Mouse (Mus musculus) limb, embryonic 11.5 days (tissue): Measurements from ENCODE around the gene Mypop. TPM values are rescaled to one million over a fixed set of nuclear protein-coding genes. Genes with fewer than 3 reads are reported as not detected.

ENCODE experiments used
- ATAC-seq: fragments of 200-750 bp; cut with Nextera tagmentation; 2 replicates; pipeline ENCODE4 v1.8.0; 2017; ENCODE audit warnings: low read depth; ENCODE audit not compliant: insufficient number of reproducible peaks, low FRiP score, low TSS enrichment
- DNase-seq: peaks from one replicate; pipeline ENCODE4 v3.0.0-alpha.2; 2015; ENCODE audit warnings: low spot score
- H3K27ac ChIP-seq: fragments of 300-500 bp; sonication (generic); replicated peaks from 2 replicates; pipeline ENCODE4 v1.5.1; 2014; ENCODE audit warnings: low read depth, mild to moderate bottlenecking, low read length
- H3K27me3 ChIP-seq: fragments of 300-500 bp; sonication (generic); 2 replicates; pipeline ENCODE4 v1.6.1; 2014; ENCODE audit warnings: mild to moderate bottlenecking, low read length, mixed read lengths; ENCODE audit not compliant: control insufficient read depth, insufficient read depth
- H3K36me3 ChIP-seq: fragments of 300-500 bp; sonication (generic); 2 replicates; pipeline ENCODE4 v1.6.1; 2014; ENCODE audit warnings: mild to moderate bottlenecking, low read length, moderate library complexity, mixed read lengths; ENCODE audit not compliant: control insufficient read depth, insufficient read depth
- H3K4me1 ChIP-seq: fragments of 300-500 bp; sonication (generic); 2 replicates; pipeline ENCODE4 v1.6.1; 2014; ENCODE audit warnings: low read length, mixed read lengths; ENCODE audit not compliant: control insufficient read depth, insufficient read depth
- H3K4me2 ChIP-seq: fragments of 300-500 bp; sonication (generic); 2 replicates; pipeline ENCODE4 v1.6.1; 2014; ENCODE audit warnings: low read depth, mild to moderate bottlenecking, moderate library complexity; ENCODE audit not compliant: severe bottlenecking
- H3K4me3 ChIP-seq: fragments of 300-500 bp; sonication (generic); 2 replicates; pipeline ENCODE4 v1.5.1; 2014; ENCODE audit warnings: low read depth, low read length
- H3K9ac ChIP-seq: fragments of 300-500 bp; sonication (generic); 2 replicates; pipeline ENCODE4 v1.6.1; 2014; ENCODE audit warnings: mild to moderate bottlenecking, low read length
- H3K9me3 ChIP-seq: fragments of 300-500 bp; sonication (generic); 2 replicates; pipeline ENCODE4 v1.6.1; 2016; ENCODE audit warnings: low read length; ENCODE audit not compliant: control insufficient read depth
- WGBS: fragments of 180-500 bp; shearing (Covaris S2); extraction: QIAGEN DNeasy Blood & Tissue Kit; methylation state at CpG from one replicate; pipeline ENCODE4 v1.1.7; 2014; 5-methylcytosine and 5-hydroxymethylcytosine counted together
- polyA plus RNA-seq: library from polyadenylated mRNA; unstranded; fragments of >200 nt; fragmentation: Nextera tagmentation; extraction: Ambion mirVana; gene quantifications from 2 replicates; pipeline ENCODE4 v1.2.1, GENCODE M21; 2014

Mypop gene
- polyA plus RNA-seq, 1 experiment from 2014 or later = 5.7 TPM

- H3K27me3 ChIP-seq = peaks cover 73% of the 10 kb centered on the region
- 1% methylated on average over 70 of the region's 107 CpGs for WGBS
- peak overlapping the region; percentile 95 for H3K4me2 ChIP-seq
- no peak overlapping the region for H3K9ac ChIP-seq
- peak overlapping the region; percentile 35 for H3K4me3 ChIP-seq
- H3K9me3 ChIP-seq = no peaks in the 10 kb centered on the region
- H3K27ac ChIP-seq = no peak overlapping the region
- H3K36me3 ChIP-seq = no peaks in the 10 kb centered on the region
- DNase-seq = peak; percentile 57
- peak; percentile 67 for ATAC-seq
- peaks cover 4% of the 10 kb centered on the region; the same call in 1 of the 2 replicates for H3K4me1 ChIP-seq
Measured at GRCm38 (mm10) chr7:18957569-18958383, 33.3 kb upstream of the Mypop start.

- Histone ChIP-seq H3K9me3 (no peaks in the 10 kb centered on the region), H3K4me2 (peak overlapping the region; percentile 95), H3K9ac (no peak overlapping the region), H3K36me3 (no peaks in the 10 kb centered on the region), H3K27me3 (peaks cover 79% of the 10 kb centered on the region), H3K4me1 (peaks cover 4% of the 10 kb centered on the region; the same call in 1 of the 2 replicates), H3K27ac (no peak overlapping the region), H3K4me3 (peak overlapping the region; percentile 35)
- peak; percentile 43 for DNase-seq
- ATAC-seq = peak; percentile 26; the same call in 1 of the 2 replicates
- WGBS = 0% methylated on average over 19 of the region's 21 CpGs
Measured at GRCm38 (mm10) chr7:18958384-18958766, 32.7 kb upstream of the Mypop start.

GRCm38 (mm10) chr7:18959446-18959845 is 31.6 kb upstream of the Mypop start:
- Histone ChIP-seq H3K4me1 (peaks cover 4% of the 10 kb centered on the region; the same call in 1 of the 2 replicates), H3K27me3 (peaks cover 90% of the 10 kb centered on the region), H3K9me3 (no peaks in the 10 kb centered on the region), H3K27ac (no peak overlapping the region), H3K36me3 (no peaks in the 10 kb centered on the region), H3K4me3 (no peak overlapping the region), H3K4me2 (no peak overlapping the region), H3K9ac (no peak overlapping the region)
- 59% methylated on average over 8 of the region's 8 CpGs for WGBS
- ATAC-seq = no peak
- no peak for DNase-seq

- Histone ChIP-seq H3K36me3 (no peaks in the 10 kb centered on the region), H3K4me1 (peaks cover 4% of the 10 kb centered on the region; the same call in 1 of the 2 replicates), H3K27me3 (peaks cover 82% of the 10 kb centered on the region), H3K9ac (no peak overlapping the region), H3K4me3 (peak overlapping the region; percentile 5; the same call in 1 of the 2 replicates), H3K9me3 (no peaks in the 10 kb centered on the region), H3K27ac (no peak overlapping the region), H3K4me2 (no peak overlapping the region; the same call in 1 of the 2 replicates)
- DNase-seq (no peak), ATAC-seq (no peak)
- 1% methylated on average over 17 of the region's 17 CpGs for WGBS
Measured at GRCm38 (mm10) chr7:18962171-18962792, 28.8 kb upstream of the Mypop start.

GRCm38 (mm10) chr7:18962795-18963194 is 28.2 kb upstream of the Mypop start:
- DNase-seq = no peak
- Histone ChIP-seq H3K27me3 (peaks cover 77% of the 10 kb centered on the region), H3K9me3 (no peaks in the 10 kb centered on the region), H3K27ac (no peak overlapping the region), H3K36me3 (no peaks in the 10 kb centered on the region), H3K9ac (no peak overlapping the region), H3K4me2 (no peak overlapping the region; the same call in 1 of the 2 replicates), H3K4me3 (peak overlapping the region; percentile 5; the same call in 1 of the 2 replicates), H3K4me1 (no peaks in the 10 kb centered on the region; the same call in 1 of the 2 replicates)
- ATAC-seq = no peak
- WGBS = under 1% methylated on average over 20 of the region's 20 CpGs

GRCm38 (mm10) chr7:18963294-18963843 is 27.7 kb upstream of the Mypop start:
- Histone ChIP-seq H3K9me3 (no peaks in the 10 kb centered on the region), H3K4me3 (no peak overlapping the region), H3K9ac (no peak overlapping the region), H3K36me3 (no peaks in the 10 kb centered on the region), H3K27me3 (peaks cover 71% of the 10 kb centered on the region), H3K4me2 (no peak overlapping the region; the same call in 1 of the 2 replicates), H3K4me1 (no peaks in the 10 kb centered on the region), H3K27ac (no peak overlapping the region)
- ATAC-seq (no peak), DNase-seq (no peak)
- WGBS = under 1% methylated on average over 19 of the region's 19 CpGs

GRCm38 (mm10) chr7:18965312-18965711 is 25.7 kb upstream of the Mypop start:
- Histone ChIP-seq H3K27ac (no peak overlapping the region), H3K36me3 (no peaks in the 10 kb centered on the region), H3K4me3 (no peak overlapping the region), H3K4me1 (no peaks in the 10 kb centered on the region), H3K4me2 (no peak overlapping the region), H3K27me3 (peaks cover 58% of the 10 kb centered on the region), H3K9me3 (no peaks in the 10 kb centered on the region), H3K9ac (no peak overlapping the region)
- DNase-seq = no peak
- no peak for ATAC-seq
- WGBS = 82% methylated on average over 5 of the region's 5 CpGs

GRCm38 (mm10) chr7:18967603-18968002 is 23.4 kb upstream of the Mypop start:
- Histone ChIP-seq H3K9ac (no peak overlapping the region), H3K27me3 (peaks cover 35% of the 10 kb centered on the region), H3K4me2 (no peak overlapping the region), H3K9me3 (no peaks in the 10 kb centered on the region), H3K27ac (no peak overlapping the region), H3K4me1 (no peaks in the 10 kb centered on the region), H3K36me3 (no peaks in the 10 kb centered on the region), H3K4me3 (no peak overlapping the region)
- WGBS = 8% methylated on average over 8 of the region's 8 CpGs
- ATAC-seq = no peak
- DNase-seq = no peak
